Mouse (Mus musculus) ovary, postnatal 36 days (tissue): ENCODE data around the gene Cacna2d3.

ENCODE experiments used
- DNase-seq: peaks from one replicate; pipeline ENCODE4 v3.0.0; 2022; ENCODE audit warnings: low spot score, mixed read lengths

Cacna2d3 gene

GRCm38 (mm10) chr14:29243516-29243915 lies 478.1 kb downstream of the Cacna2d3 start:
- no peak for DNase-seq

GRCm38 (mm10) chr14:29238446-29238845 lies 483.2 kb downstream of the Cacna2d3 start:
- DNase-seq = no peak

- no peak for DNase-seq
Observed at GRCm38 (mm10) chr14:29228976-29229716, 492.5 kb downstream of the Cacna2d3 start.

GRCm38 (mm10) chr14:29228471-29228870 lies 493.2 kb downstream of the Cacna2d3 start:
- no peak for DNase-seq

GRCm38 (mm10) chr14:29227959-29228358 lies 493.7 kb downstream of the Cacna2d3 start:
- no peak for DNase-seq

GRCm38 (mm10) chr14:29225754-29226365 lies 495.8 kb downstream of the Cacna2d3 start:
- no peak for DNase-seq

GRCm38 (mm10) chr14:29223012-29223411 lies 498.7 kb downstream of the Cacna2d3 start:
- DNase-seq = no peak

- DNase-seq = no peak
Observed at GRCm38 (mm10) chr14:29222191-29222882, 499.3 kb downstream of the Cacna2d3 start.

- no peak for DNase-seq
Observed at GRCm38 (mm10) chr14:29216106-29216505, 505.6 kb downstream of the Cacna2d3 start.

GRCm38 (mm10) chr14:29204967-29205268 lies 516.7 kb downstream of the Cacna2d3 start:
- DNase-seq = no peak

GRCm38 (mm10) chr14:29204236-29204966 lies 517.3 kb downstream of the Cacna2d3 start:
- DNase-seq = no peak

- DNase-seq = no peak
Observed at GRCm38 (mm10) chr14:29196171-29196570, 525.5 kb downstream of the Cacna2d3 start.

- DNase-seq = no peak
Observed at GRCm38 (mm10) chr14:29191426-29191825, 530.2 kb downstream of the Cacna2d3 start.

- DNase-seq = no peak
Observed at GRCm38 (mm10) chr14:29183730-29184129, 537.9 kb downstream of the Cacna2d3 start.

GRCm38 (mm10) chr14:29179397-29179888 lies 542.2 kb downstream of the Cacna2d3 start:
- DNase-seq = no peak

- DNase-seq = no peak
Observed at GRCm38 (mm10) chr14:29178695-29179396, 542.8 kb downstream of the Cacna2d3 start.

GRCm38 (mm10) chr14:29174762-29175161 lies 546.9 kb downstream of the Cacna2d3 start:
- DNase-seq = no peak

GRCm38 (mm10) chr14:29172207-29172606 lies 549.5 kb downstream of the Cacna2d3 start:
- DNase-seq = no peak

- no peak for DNase-seq
Observed at GRCm38 (mm10) chr14:29164653-29165030, 557.0 kb downstream of the Cacna2d3 start.

GRCm38 (mm10) chr14:29163998-29164652 lies 557.5 kb downstream of the Cacna2d3 start:
- no peak for DNase-seq

- DNase-seq = no peak
Observed at GRCm38 (mm10) chr14:29159803-29160202, 561.9 kb downstream of the Cacna2d3 start.
